Mouse (Mus musculus) heart, postnatal 14 days (tissue): ENCODE results near the gene Kpna1. TPM values are rescaled to one million over a fixed set of nuclear protein-coding genes. Genes with fewer than 3 reads are reported as not detected.
"Not testable (repeated sequence)": the region's sequence is repeated elsewhere in the genome, so short reads cannot be mapped to it uniquely, and the experiment has no call there.

ENCODE experiments used
- DNase-seq, 2 experiments: peaks; one replicate each; pipeline ENCODE4 v3.0.0; 2021 to 2022
- intact Hi-C: fragments of 180-260 bp; cut with DNase I; formaldehyde crosslinking; loops from one replicate; pipeline ENCODE4 v1.15.1; 2025
- total RNA-seq, 2 experiments: library from RNA; stranded (reverse); gene quantifications; 2 replicates each; pipeline ENCODE4 v1.2.3; 2021

Gene Kpna1
- total RNA-seq, 2 experiments from 2014 or later: 89.2 to 91.3 TPM

GRCm38 (mm10) chr16:35983517-35984101 is 5.1 kb downstream of the Kpna1 start:
- intact Hi-C loops: loop anchor here (5.0 kb wide), 1 partner anchor 84 kb away; no protein-coding TSS in a partner anchor
- DNase-seq: peak in 1 of 2 experiments; percentile 68

- DNase-seq: no peak
- intact Hi-C loops: loop anchor here (5.0 kb wide), 1 partner anchor 83 kb away; no protein-coding TSS in a partner anchor
Measured at GRCm38 (mm10) chr16:35984471-35984870, 5.9 kb downstream of the Kpna1 start.

- intact Hi-C loops: no loop called here
- no peak for DNase-seq
Measured at GRCm38 (mm10) chr16:35987930-35988329, 9.4 kb downstream of the Kpna1 start.

GRCm38 (mm10) chr16:35992391-35992790 is 13.8 kb downstream of the Kpna1 start:
- intact Hi-C loops: no loop called here
- DNase-seq: no peak

DNA sequence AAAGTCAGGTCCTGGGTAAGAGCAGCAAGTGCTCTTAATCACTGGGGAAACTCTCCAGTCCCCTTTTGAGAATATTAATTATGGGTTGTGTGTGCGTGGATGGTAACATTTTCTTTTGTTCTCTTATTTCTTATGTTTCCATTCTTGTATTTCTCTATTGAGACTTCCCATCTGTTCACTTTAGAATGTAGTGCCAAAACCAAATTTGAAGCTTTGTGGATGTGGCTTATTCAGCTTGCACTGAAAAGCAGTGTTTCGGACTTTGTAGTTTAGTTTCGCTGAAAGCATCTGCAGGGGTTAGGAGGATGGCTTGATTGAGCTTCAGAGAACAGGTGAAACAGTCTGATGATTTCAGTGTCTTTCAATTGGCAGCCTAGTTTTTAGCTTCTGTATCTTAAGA is 14.8 kb downstream of the Kpna1 start:
- DNase-seq: no peak
- intact Hi-C loops: no loop called here

- intact Hi-C loops, DNase-seq: not testable (repeated sequence)
Measured at GRCm38 (mm10) chr16:35998852-35999251, 20.3 kb downstream of the Kpna1 start.

DNA sequence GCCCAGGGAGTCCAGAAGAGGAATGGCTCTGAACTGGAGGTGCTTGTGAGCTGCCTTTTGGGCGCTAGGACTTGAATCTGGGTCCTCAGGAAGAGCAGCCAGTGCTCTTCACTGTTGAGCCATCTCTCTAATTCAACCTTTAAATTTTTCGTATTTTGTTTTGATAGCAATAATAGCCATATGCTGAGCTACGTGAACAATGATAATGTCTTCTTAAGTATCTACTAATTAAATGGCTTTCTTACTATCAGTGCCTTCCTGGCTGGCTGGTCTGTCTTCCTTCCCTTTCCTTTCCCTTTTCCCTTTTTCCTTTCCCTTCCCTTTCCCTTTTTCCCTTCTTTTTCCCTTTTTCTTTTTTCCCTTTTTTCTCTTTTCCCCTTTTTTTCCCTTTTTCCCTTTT is 29.8 kb downstream of the Kpna1 start:
- intact Hi-C loops: no loop called here
- no peak for DNase-seq

- no peak for DNase-seq
- intact Hi-C loops: no loop called here
Measured at GRCm38 (mm10) chr16:36016335-36016734, 37.8 kb downstream of the Kpna1 start.

GRCm38 (mm10) chr16:36028120-36028519 is 49.6 kb downstream of the Kpna1 start:
- DNase-seq, intact Hi-C loops: not testable (repeated sequence)

GRCm38 (mm10) chr16:36040640-36041624 is 62.4 kb downstream of the Kpna1 start, which contains the start of gene Wdr5b:
Gene Wdr5b, plus strand, starts transcription at chr16:36041190.
- intact Hi-C loops: loop anchor here (10.0 kb wide), 1 partner anchor 166 kb away; the partner anchor contains the start of gene Parp14
- DNase-seq: peak; percentile 89 to 90

DNA sequence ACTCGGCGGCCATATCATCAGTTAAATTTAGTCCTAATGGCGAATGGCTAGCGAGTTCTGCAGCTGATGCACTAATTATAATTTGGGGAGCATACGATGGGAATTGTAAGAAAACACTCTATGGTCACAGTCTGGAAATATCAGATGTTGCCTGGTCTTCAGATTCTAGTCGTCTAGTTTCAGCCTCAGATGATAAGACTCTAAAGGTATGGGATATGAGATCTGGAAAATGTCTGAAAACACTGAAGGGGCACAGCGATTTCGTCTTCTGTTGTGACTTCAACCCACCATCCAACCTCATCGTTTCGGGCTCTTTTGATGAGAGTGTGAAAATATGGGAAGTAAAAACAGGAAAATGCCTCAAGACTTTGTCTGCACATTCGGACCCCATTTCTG is 63.1 kb downstream of the Kpna1 start:
- intact Hi-C loops: loop anchor here (2.0 to 10.0 kb wide), 2 partner anchors 29 to 167 kb away; partner anchors contain the start of genes Ccdc58, Fam162a and Parp14
- no peak for DNase-seq

- intact Hi-C loops: loop anchor here (2.0 to 10.0 kb wide), 2 partner anchors 28 to 168 kb away; partner anchors contain the start of genes Ccdc58, Fam162a and Parp14
- no peak for DNase-seq
Measured at GRCm38 (mm10) chr16:36043073-36043472, 64.5 kb downstream of the Kpna1 start.

GRCm38 (mm10) chr16:36043964-36044363 is 65.4 kb downstream of the Kpna1 start:
- intact Hi-C loops: loop anchor here (2.0 to 10.0 kb wide), 2 partner anchors 27 to 169 kb away; partner anchors contain the start of genes Ccdc58, Fam162a and Parp14
- no peak for DNase-seq

DNA sequence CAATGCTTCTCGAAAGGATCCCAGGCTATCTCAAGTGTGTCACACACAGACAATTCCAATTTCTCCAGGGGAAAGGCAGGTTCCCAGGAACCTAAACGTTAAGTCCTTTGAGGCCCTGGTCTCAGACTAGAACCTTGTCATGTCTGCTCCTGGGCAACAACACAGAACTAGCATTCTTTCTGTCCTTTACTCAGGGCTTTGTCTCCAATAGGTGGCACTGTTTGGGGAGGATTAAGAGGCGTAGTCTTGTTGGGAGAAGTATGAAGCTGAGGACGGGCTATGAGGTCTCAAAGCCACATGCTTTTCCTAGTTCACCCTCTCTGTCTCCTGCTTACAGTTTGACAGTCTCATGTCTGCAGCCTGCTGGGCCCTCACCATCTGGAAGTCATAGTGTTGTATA is 69.0 kb downstream of the Kpna1 start:
- intact Hi-C loops: loop anchor here (10.0 kb wide), 1 partner anchor 173 kb away; the partner anchor contains the start of gene Parp14
- DNase-seq: no peak

GRCm38 (mm10) chr16:36051491-36051890 is 72.9 kb downstream of the Kpna1 start:
- intact Hi-C loops: no loop called here
- DNase-seq: no peak

- peak in 1 of 2 experiments; percentile 39 for DNase-seq
Measured at GRCm38 (mm10) chr16:36053524-36054275, 75.2 kb downstream of the Kpna1 start.

DNA sequence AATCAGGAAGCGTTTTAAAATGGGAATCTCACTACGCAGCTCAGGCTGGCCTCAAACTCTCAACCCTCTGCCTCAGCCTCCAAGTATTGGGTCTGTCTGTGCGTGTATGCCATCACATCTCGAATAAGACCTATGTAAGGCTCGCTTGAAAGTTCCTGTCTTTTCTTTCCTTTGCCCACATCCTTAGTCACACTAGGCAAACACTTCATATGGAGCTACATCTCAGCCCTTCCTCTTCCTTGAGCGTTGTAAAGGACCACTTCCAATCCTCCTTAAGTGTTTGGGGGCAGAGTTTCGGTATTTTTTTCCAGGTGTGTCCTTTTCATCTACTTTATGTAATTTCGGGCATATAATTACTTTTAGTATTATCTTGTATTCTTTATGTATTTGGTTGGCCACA is 76.4 kb downstream of the Kpna1 start:
- intact Hi-C loops: no loop called here
- no peak for DNase-seq

More at GRCm38 (mm10) chr16:36053524-36054275, 75.2 kb downstream of the Kpna1 start:
- intact Hi-C loops: no loop called here

DNA sequence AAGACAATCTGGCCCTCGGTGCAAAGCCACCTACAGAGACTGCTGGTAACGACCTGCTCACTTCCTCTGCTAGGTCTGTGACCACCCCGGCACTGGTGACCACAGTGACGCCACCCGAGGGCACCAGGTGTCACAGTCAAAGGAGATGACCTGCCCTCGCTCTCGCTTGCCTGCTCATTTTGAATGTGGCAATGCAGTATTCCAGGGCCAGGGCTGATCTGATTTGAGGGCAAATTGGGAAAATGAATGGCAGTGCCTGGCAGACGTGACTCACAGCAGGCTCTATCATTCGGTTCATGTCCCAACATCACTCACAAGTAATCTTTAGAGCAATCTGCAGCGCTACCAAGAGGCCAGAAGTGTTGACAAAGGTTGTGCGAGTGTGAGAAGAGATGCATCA is 77.9 kb downstream of the Kpna1 start:
- no peak for DNase-seq
- intact Hi-C loops: no loop called here

- intact Hi-C loops: no loop called here
- DNase-seq: peak in 1 of 2 experiments; percentile 23
Measured at GRCm38 (mm10) chr16:36057933-36058475, 79.5 kb downstream of the Kpna1 start.

GRCm38 (mm10) chr16:36062534-36062933 is 84.0 kb downstream of the Kpna1 start:
- DNase-seq, intact Hi-C loops: not testable (repeated sequence)
